Mouse (Mus musculus) c-Kit-positive CD71-positive TER-119-negative erythroid progenitor cells, embryonic 14.5 days (primary cell): ENCODE data around the gene Tspan1.

Source experiments
- DNase-seq: peaks from one replicate; pipeline ENCODE4 v3.0.0-alpha.2; 2013; ENCODE audit warnings: low read depth

Gene Tspan1

GRCm38 (mm10) chr4:116125803-116126386, 41.5 kb downstream of the Tspan1 start:
- DNase-seq = peak; percentile 59

GRCm38 (mm10) chr4:116123602-116124519, 43.5 kb downstream of the Tspan1 start, which contains the start of the genes Rad54l and Pomgnt1:
TSS of gene Rad54l (minus strand) at chr4:116123690.
TSS of gene Pomgnt1 (plus strand) at chr4:116123840.
- DNase-seq = peak; percentile 92

- DNase-seq = peak; percentile 38
These were observed 44.6 kb downstream of the Tspan1 start for GRCm38 (mm10) chr4:116122762-116123161.
